Comparison of ENCODE assay signal across 8 mouse cellular contexts in genomic region chr2:128566304-128567147, GRCm38 (mm10). TPM values are rescaled to one million over a fixed set of nuclear protein-coding genes. Genes with fewer than 3 reads are reported as not detected.
DNase-seq lines count a peak whose midpoint lies in the region; ATAC-seq and TF ChIP-seq lines count a peak whose summit lies in the region.

No protein-coding gene starts in this region.

- 62% methylated on average over 10 of the region's 10 CpGs for WGBS in limb, embryonic 12.5 days
- 73% methylated on average over 10 of the region's 10 CpGs for WGBS in forebrain, embryonic 13.5 days

- ATAC-seq in Patski = no peak
- 0 out of 2 replicates have a peak, but pooled peaks have one; percentile 10 for ATAC-seq in limb, embryonic 12.5 days (ENCODE audit: insufficient number of reproducible peaks, insufficient read depth, low FRiP score, low TSS enrichment, low read depth)
- no peak for ATAC-seq in forebrain, embryonic 13.5 days

- in situ Hi-C loops in Patski (cut with MboI; ENCODE audit: low pct_unique_long_range_greater_than_20kb) = no loop called here

- TF ChIP-seq CTCF in Patski (IDR thresholded peaks at IDR 0.05) = peak; percentile 48

- CTCF ChIA-PET in Patski (lab: Charles Lee) = interaction anchor here (1.2 to 3.2 kb wide), 3 partner anchors 19 to 154 kb away, joined by 3 to 14 read pairs (median 11); no protein-coding TSS in a partner anchor

- H3K27ac ChIP-seq in limb, embryonic 12.5 days = no peak overlapping the region
- H3K27ac ChIP-seq in forebrain, embryonic 13.5 days = no peak overlapping the region

- DNase-seq in layer of hippocampus, postnatal 10 days (ENCODE audit: low spot score in 2 of 2) = peak; percentile 18 to 20
- DNase-seq in layer of hippocampus, postnatal 14 days (ENCODE audit: low spot score in 2 of 2) = no peak
- DNase-seq in Patski (ENCODE audit: low read depth, low spot score) = no peak
- peak; percentile 42 for DNase-seq in cerebellum, adult 9-11 months
- no peak for DNase-seq in urinary bladder, postnatal 10 days (ENCODE audit: low spot score)
- no peak for DNase-seq in heart, adult 18-20 months

- no peak overlapping the region for H3K4me2 ChIP-seq in limb, embryonic 12.5 days
- H3K4me2 ChIP-seq in forebrain, embryonic 13.5 days = no peak overlapping the region

- POLR2A ChIA-PET in Patski (lab: Charles Lee) = interaction anchor here (1.2 to 1.4 kb wide), 2 partner anchors 10 to 21 kb away, joined by 3 to 7 read pairs; no protein-coding TSS in a partner anchor

- no peaks in the 10 kb centered on the region for H3K27me3 ChIP-seq in Patski
- H3K27me3 ChIP-seq in limb, embryonic 12.5 days = no peaks in the 10 kb centered on the region
- H3K27me3 ChIP-seq in forebrain, embryonic 13.5 days = no peaks in the 10 kb centered on the region

- H3K4me1 ChIP-seq in limb, embryonic 12.5 days (replicated peaks) = peaks cover 25% of the 10 kb centered on the region
- H3K4me1 ChIP-seq in forebrain, embryonic 13.5 days = no peaks in the 10 kb centered on the region

- H3K9me3 ChIP-seq in limb, embryonic 12.5 days = 0 out of 2 replicates have a peak, but pooled peaks cover 6% of the 10 kb centered on the region
- H3K9me3 ChIP-seq in forebrain, embryonic 13.5 days (replicated peaks) = no peaks in the 10 kb centered on the region

- no peak overlapping the region for H3K9ac ChIP-seq in limb, embryonic 12.5 days (replicated peaks)
- no peak overlapping the region for H3K9ac ChIP-seq in forebrain, embryonic 13.5 days

- H3K4me3 ChIP-seq in limb, embryonic 12.5 days (replicated peaks) = no peak overlapping the region
- H3K4me3 ChIP-seq in forebrain, embryonic 13.5 days = no peak overlapping the region

- no peaks in the 10 kb centered on the region for H3K36me3 ChIP-seq in limb, embryonic 12.5 days
- H3K36me3 ChIP-seq in forebrain, embryonic 13.5 days (ENCODE audit: poor library complexity, severe bottlenecking) = no peaks in the 10 kb centered on the region

RNA-seq across cellular contexts. Expression of gene Spdye4c, which starts 24.5 kb away (rescaled TPM):
- not detected for total RNA-seq in layer of hippocampus, postnatal 10 days (2021)
- total RNA-seq in layer of hippocampus, postnatal 14 days (2021) = not detected
- not detected for polyA plus RNA-seq in Patski (2021)
- polyA plus RNA-seq in limb, embryonic 12.5 days (2016; fragmentation: Nextera tagmentation; extraction: Ambion mirVana) = not detected in 2 replicates
- polyA plus RNA-seq in forebrain, embryonic 13.5 days (2015; fragmentation: Nextera tagmentation; extraction: Ambion mirVana) = not detected in 2 replicates
- total RNA-seq in heart, adult 18-20 months (2021) = not detected

Comparison
In these comparisons a context has a peak if more than half of its experiments do, and no peak if none do; other contexts are left out.
1. DNase-seq: peak in layer of hippocampus, postnatal 10 days (2 of 2) and cerebellum, adult 9-11 months (single experiment); none in layer of hippocampus, postnatal 14 days (0 of 2), Patski (single experiment), urinary bladder, postnatal 10 days (single experiment) and heart, adult 18-20 months (0 of 2).